Mouse (Mus musculus): ENCODE results near the gene Mef2a.
"Not testable (repeated sequence)": the region's sequence is repeated elsewhere in the genome, so short reads cannot be mapped to it uniquely, and the experiment has no call there.

GRCm38 (mm10) chr7:67270447-67270846, 102.2 kb downstream of the Mef2a start:
- TF ChIP-seq MAFK (IDR thresholded peaks at IDR 0.05; ENCODE audit: insufficient read depth, low read depth, low read length); CHD2 (IDR thresholded peaks at IDR 0.05; ENCODE audit: low read depth, low read length); HCFC1 (IDR thresholded peaks at IDR 0.05; ENCODE audit: borderline replicate concordance, insufficient read depth, low read length): not testable (repeated sequence)
